Mouse (Mus musculus) heart, embryonic 12.5 days (tissue): Measurements from ENCODE around the gene Nr4a1. TPM values are rescaled to one million over a fixed set of nuclear protein-coding genes. Genes with fewer than 3 reads are reported as not detected.
A peak's percentile ranks its signal among the peaks of the same experiment; 100 is the strongest.

Experiments
- ATAC-seq: fragments of 200-750 bp; cut with Nextera tagmentation; 2 replicates; pipeline ENCODE4 v1.8.0; 2017; ENCODE audit warnings: moderate TSS enrichment, moderate library complexity; ENCODE audit not compliant: insufficient number of reproducible peaks, low FRiP score
- H3K27ac ChIP-seq: fragments of 300-500 bp; sonication (generic); 2 replicates; pipeline ENCODE4 v1.5.1; 2016; ENCODE audit warnings: mild to moderate bottlenecking, moderate library complexity; ENCODE audit not compliant: poor library complexity, severe bottlenecking
- H3K27me3 ChIP-seq: fragments of 300-500 bp; sonication (generic); replicated peaks from 2 replicates; pipeline ENCODE4 v1.6.1; 2016; ENCODE audit warnings: mild to moderate bottlenecking, moderate library complexity
- H3K36me3 ChIP-seq: fragments of 300-500 bp; sonication (generic); 2 replicates; pipeline ENCODE4 v1.6.1; 2016; ENCODE audit warnings: mild to moderate bottlenecking, moderate library complexity
- H3K4me1 ChIP-seq: fragments of 300-500 bp; sonication (generic); replicated peaks from 2 replicates; pipeline ENCODE4 v1.6.1; 2016; ENCODE audit warnings: mild to moderate bottlenecking
- H3K4me2 ChIP-seq: fragments of 300-500 bp; sonication (generic); 2 replicates; pipeline ENCODE4 v1.6.1; 2016; ENCODE audit warnings: mild to moderate bottlenecking, moderate library complexity
- H3K4me3 ChIP-seq: fragments of 300-500 bp; sonication (generic); 2 replicates; pipeline ENCODE4 v1.5.1; 2016; ENCODE audit warnings: mild to moderate bottlenecking
- H3K9ac ChIP-seq: fragments of 300-500 bp; sonication (generic); 2 replicates; pipeline ENCODE4 v1.6.1; 2016; ENCODE audit warnings: mild to moderate bottlenecking, moderate library complexity
- H3K9me3 ChIP-seq: fragments of 300-500 bp; sonication (generic); replicated peaks from 2 replicates; pipeline ENCODE4 v1.6.1; 2016; ENCODE audit warnings: mild to moderate bottlenecking, moderate library complexity
- WGBS: fragments of 180-500 bp; shearing (Covaris S2); methylation state at CpG from one replicate; pipeline ENCODE4 v1.1.7; 2016; 5-methylcytosine and 5-hydroxymethylcytosine counted together
- polyA plus RNA-seq: library from polyadenylated mRNA; unstranded; fragments of >200 nt; fragmentation: Nextera tagmentation; extraction: Ambion mirVana; gene quantifications from 2 replicates; pipeline ENCODE4 v1.2.1, GENCODE M21; 2016

Gene Nr4a1
- polyA plus RNA-seq, 1 experiment from 2014 or later, result 14.4 TPM

GRCm38 (mm10) chr15:101274380-101274779, 20.3 kb downstream of the Nr4a1 start:
- Histone ChIP-seq H3K27me3 (no peaks in the 10 kb centered on the region), H3K9ac (no peak overlapping the region), H3K9me3 (no peaks in the 10 kb centered on the region), H3K36me3 (peaks cover 49% of the 10 kb centered on the region), H3K4me2 (no peak overlapping the region), H3K4me1 (peaks cover 20% of the 10 kb centered on the region), H3K27ac (no peak overlapping the region), H3K4me3 (no peak overlapping the region)
- ATAC-seq, result no peak
- WGBS, result 50% methylated on average over 6 of the region's 6 CpGs

GRCm38 (mm10) chr15:101277351-101277899, 23.4 kb downstream of the Nr4a1 start:
- Histone ChIP-seq H3K4me3 (no peak overlapping the region), H3K4me1 (peaks cover 21% of the 10 kb centered on the region), H3K27me3 (no peaks in the 10 kb centered on the region), H3K9ac (0 out of 2 replicates have a peak overlapping the region, but pooled peaks have one; percentile 13), H3K27ac (no peak overlapping the region), H3K4me2 (no peak overlapping the region), H3K36me3 (peaks cover 24% of the 10 kb centered on the region), H3K9me3 (no peaks in the 10 kb centered on the region)
- 50% methylated on average over 11 of the region's 11 CpGs for whole genome bisulfite sequencing
- no peak for ATAC-seq

- no peak overlapping the region for H3K9ac ChIP-seq
- H3K4me1 ChIP-seq, result peaks cover 21% of the 10 kb centered on the region
- no peak overlapping the region for H3K4me2 ChIP-seq
- H3K27ac ChIP-seq, result no peak overlapping the region
- ATAC-seq, result no peak
- no peak overlapping the region for H3K4me3 ChIP-seq
- H3K27me3 ChIP-seq, result no peaks in the 10 kb centered on the region
- H3K9me3 ChIP-seq, result no peaks in the 10 kb centered on the region
- H3K36me3 ChIP-seq, result peaks cover 12% of the 10 kb centered on the region
- 54% methylated on average over 5 of the region's 5 CpGs for WGBS
Measured at GRCm38 (mm10) chr15:101278589-101278988, 24.5 kb downstream of the Nr4a1 start.

DNA sequence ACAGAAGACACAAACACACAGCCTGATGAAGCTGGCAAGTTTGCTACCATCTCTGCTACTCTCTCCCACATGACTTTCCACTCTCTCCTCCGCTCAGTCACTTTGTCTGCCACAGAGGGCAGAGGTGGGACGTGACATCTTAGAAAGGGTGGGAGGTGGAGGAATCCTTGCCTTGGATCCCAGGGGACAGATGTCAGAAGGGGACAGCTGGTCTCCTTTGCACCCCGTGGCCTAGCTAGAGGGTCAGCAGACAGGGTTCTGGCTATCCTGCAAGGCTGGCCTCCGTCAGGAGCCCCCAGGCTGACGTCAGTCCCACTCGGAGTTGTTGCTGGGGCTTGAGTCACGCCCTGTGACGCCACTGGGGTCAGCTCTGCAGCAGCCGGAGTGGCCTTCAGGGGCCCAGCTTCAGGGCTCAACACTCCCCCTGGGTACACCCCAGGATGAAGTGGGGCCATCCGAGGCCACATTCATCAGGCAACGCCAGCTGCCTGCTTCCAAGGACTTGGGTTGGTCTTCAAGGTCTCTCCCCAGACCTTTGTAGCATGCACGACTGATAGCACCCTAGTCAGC, 25.4 kb downstream of the Nr4a1 start:
- peak overlapping the region; percentile 4 for H3K9ac ChIP-seq
- H3K4me3 ChIP-seq, result no peak overlapping the region
- no peaks in the 10 kb centered on the region for H3K27me3 ChIP-seq
- H3K27ac ChIP-seq, result peak overlapping the region; percentile 22; the same call in 1 of the 2 replicates
- no peak overlapping the region for H3K4me2 ChIP-seq
- peaks cover 3% of the 10 kb centered on the region; the same call in 1 of the 2 replicates for H3K36me3 ChIP-seq
- 53% methylated on average over 12 of the region's 12 CpGs for WGBS
- H3K9me3 ChIP-seq, result no peaks in the 10 kb centered on the region
- no peak for ATAC-seq
- peaks cover 21% of the 10 kb centered on the region for H3K4me1 ChIP-seq

GRCm38 (mm10) chr15:101282471-101282870, 28.4 kb downstream of the Nr4a1 start:
- no peak for ATAC-seq
- Histone ChIP-seq H3K27ac (no peak overlapping the region), H3K4me1 (peaks cover 31% of the 10 kb centered on the region), H3K9me3 (no peaks in the 10 kb centered on the region), H3K27me3 (no peaks in the 10 kb centered on the region), H3K9ac (no peak overlapping the region), H3K4me3 (no peak overlapping the region), H3K36me3 (peaks cover 14% of the 10 kb centered on the region), H3K4me2 (no peak overlapping the region)
- WGBS, result 68% methylated on average over 5 of the region's 5 CpGs

GRCm38 (mm10) chr15:101283183-101283910, 29.3 kb downstream of the Nr4a1 start:
- Histone ChIP-seq H3K27me3 (no peaks in the 10 kb centered on the region), H3K9ac (peak overlapping the region; percentile 89), H3K27ac (peak overlapping the region; percentile 40; the same call in 1 of the 2 replicates), H3K4me1 (peaks cover 29% of the 10 kb centered on the region), H3K36me3 (peaks cover 23% of the 10 kb centered on the region), H3K9me3 (no peaks in the 10 kb centered on the region), H3K4me3 (peak overlapping the region; percentile 80), H3K4me2 (peak overlapping the region; percentile 84)
- WGBS, result 3% methylated on average over 26 of the region's 26 CpGs
- ATAC-seq, result no peak

GRCm38 (mm10) chr15:101283911-101284750, 30.1 kb downstream of the Nr4a1 start, which contains the start of gene Atg101:
TSS of gene Atg101 (plus strand) at chr15:101284272.
- no peaks in the 10 kb centered on the region for H3K27me3 ChIP-seq
- ATAC-seq, result peak; percentile 90
- H3K4me3 ChIP-seq, result peak within 1 kb of the TSS; percentile 80
- WGBS, result under 1% methylated on average over 61 of the region's 61 CpGs
- peaks cover 22% of the 10 kb centered on the region for H3K4me1 ChIP-seq
- H3K36me3 ChIP-seq, result peaks cover 30% of the 10 kb centered on the region
- no peaks in the 10 kb centered on the region for H3K9me3 ChIP-seq
- H3K9ac ChIP-seq, result peak within 1 kb of the TSS; percentile 89
- H3K27ac ChIP-seq, result peak within 1 kb of the TSS; percentile 40
- peak within 1 kb of the TSS; percentile 84 for H3K4me2 ChIP-seq

- Histone ChIP-seq H3K9me3 (no peaks in the 10 kb centered on the region), H3K4me2 (no peak overlapping the region), H3K4me1 (peaks cover 13% of the 10 kb centered on the region), H3K36me3 (peaks cover 52% of the 10 kb centered on the region), H3K9ac (no peak overlapping the region), H3K4me3 (no peak overlapping the region), H3K27ac (no peak overlapping the region), H3K27me3 (no peaks in the 10 kb centered on the region)
- WGBS, result 66% methylated on average over 9 of the region's 9 CpGs
- ATAC-seq, result no peak
Measured at GRCm38 (mm10) chr15:101286129-101286770, 32.2 kb downstream of the Nr4a1 start.

- H3K9me3 ChIP-seq, result no peaks in the 10 kb centered on the region
- WGBS, result 81% methylated on average over 6 of the region's 6 CpGs
Measured at GRCm38 (mm10) chr15:101287361-101287760, 33.3 kb downstream of the Nr4a1 start.

DNA sequence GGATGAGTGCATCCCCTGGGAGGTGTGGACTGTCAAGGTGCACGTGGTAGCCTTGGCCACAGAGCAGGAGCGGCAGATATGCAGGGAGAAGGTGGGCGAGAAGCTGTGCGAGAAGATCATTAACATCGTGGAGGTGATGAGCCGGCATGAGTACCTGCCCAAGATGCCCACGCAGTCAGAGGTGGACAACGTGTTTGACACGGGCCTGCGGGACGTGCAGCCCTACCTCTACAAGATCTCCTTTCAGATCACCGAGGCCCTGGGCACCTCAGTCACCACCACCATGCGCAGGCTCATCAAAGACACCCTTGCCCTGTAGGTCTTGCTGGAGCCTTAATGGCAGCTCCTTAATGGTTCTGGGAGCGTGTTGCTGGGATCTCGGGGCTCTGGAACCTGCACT, 36.3 kb downstream of the Nr4a1 start:
- H3K9me3 ChIP-seq, result no peaks in the 10 kb centered on the region
- 90% methylated on average over 15 of the region's 15 CpGs for WGBS
- peaks cover 14% of the 10 kb centered on the region for H3K4me1 ChIP-seq
- H3K36me3 ChIP-seq, result peaks cover 61% of the 10 kb centered on the region
- no peak for ATAC-seq
- H3K27ac ChIP-seq, result no peak overlapping the region
- H3K4me2 ChIP-seq, result no peak overlapping the region
- H3K9ac ChIP-seq, result no peak overlapping the region
- no peaks in the 10 kb centered on the region for H3K27me3 ChIP-seq
- H3K4me3 ChIP-seq, result no peak overlapping the region

More at GRCm38 (mm10) chr15:101287361-101287760, 33.3 kb downstream of the Nr4a1 start:
- Histone ChIP-seq H3K27me3 (no peaks in the 10 kb centered on the region), H3K27ac (no peak overlapping the region), H3K36me3 (peaks cover 60% of the 10 kb centered on the region), H3K9ac (no peak overlapping the region), H3K4me2 (no peak overlapping the region), H3K4me3 (no peak overlapping the region), H3K4me1 (peaks cover 13% of the 10 kb centered on the region)
- ATAC-seq, result no peak
